Mouse (Mus musculus) liver, embryonic 11.5 days (tissue): ENCODE data around the gene A530084C06Rik. TPM values are rescaled to one million over a fixed set of nuclear protein-coding genes. Genes with fewer than 3 reads are reported as not detected.

Experiments used
- ATAC-seq: fragments of 200-750 bp; cut with Nextera tagmentation; replicated peaks from 2 replicates; pipeline ENCODE4 v1.8.0; 2017; ENCODE audit warnings: moderate number of reproducible peaks, mild to moderate bottlenecking, moderate TSS enrichment, moderate library complexity; ENCODE audit not compliant: low FRiP score
- DNase-seq: peaks from one replicate; pipeline ENCODE4 v3.0.0-alpha.2; 2017; ENCODE audit warnings: low spot score
- H3K27ac ChIP-seq: fragments of 300-500 bp; sonication (generic); 2 replicates; pipeline ENCODE4 v1.5.1; 2014; ENCODE audit warnings: mild to moderate bottlenecking, low read depth, low read length, control low read depth
- H3K27me3 ChIP-seq: fragments of 300-500 bp; sonication (generic); replicated peaks from 2 replicates; pipeline ENCODE4 v1.6.1; 2014; ENCODE audit warnings: low read length, mixed read lengths; ENCODE audit not compliant: control insufficient read depth, insufficient read depth
- H3K36me3 ChIP-seq: fragments of 300-500 bp; sonication (generic); 2 replicates; pipeline ENCODE4 v1.6.1; 2014; ENCODE audit warnings: mild to moderate bottlenecking, low read length, moderate library complexity, mixed read lengths; ENCODE audit not compliant: control insufficient read depth, insufficient read depth
- H3K4me1 ChIP-seq: fragments of 300-500 bp; sonication (generic); replicated peaks from 2 replicates; pipeline ENCODE4 v1.6.1; 2014; ENCODE audit warnings: low read length, mixed read lengths; ENCODE audit not compliant: control insufficient read depth, insufficient read depth
- H3K4me2 ChIP-seq: fragments of 300-500 bp; sonication (generic); 2 replicates; pipeline ENCODE4 v1.6.1; 2014; ENCODE audit warnings: mild to moderate bottlenecking, control low read depth, moderate library complexity
- H3K4me3 ChIP-seq: fragments of 300-500 bp; sonication (generic); 2 replicates; pipeline ENCODE4 v1.5.1; 2014; ENCODE audit warnings: low read depth, low read length, control low read depth
- H3K9ac ChIP-seq: fragments of 300-500 bp; sonication (generic); 2 replicates; pipeline ENCODE4 v1.6.1; 2014; ENCODE audit warnings: low read depth, low read length, control low read depth
- H3K9me3 ChIP-seq: fragments of 300-500 bp; sonication (generic); 2 replicates; pipeline ENCODE4 v1.6.1; 2016; ENCODE audit warnings: low read length, inconsistent platforms, mixed read lengths; ENCODE audit not compliant: control insufficient read depth
- whole genome bisulfite sequencing: fragments of 180-500 bp; shearing (Covaris S2); extraction: QIAGEN DNeasy Blood & Tissue Kit; methylation state at CpG from one replicate; pipeline ENCODE4 v1.1.7; 2014; 5-methylcytosine and 5-hydroxymethylcytosine counted together
- polyA plus RNA-seq: library from polyadenylated mRNA; unstranded; fragments of >200 nt; fragmentation: Nextera tagmentation; extraction: Ambion mirVana; gene quantifications from 2 replicates; pipeline ENCODE4 v1.2.1, GENCODE M21; 2014

The A530084C06Rik gene
- polyA plus RNA-seq, 1 experiment from 2014 or later, result not detected

DNA sequence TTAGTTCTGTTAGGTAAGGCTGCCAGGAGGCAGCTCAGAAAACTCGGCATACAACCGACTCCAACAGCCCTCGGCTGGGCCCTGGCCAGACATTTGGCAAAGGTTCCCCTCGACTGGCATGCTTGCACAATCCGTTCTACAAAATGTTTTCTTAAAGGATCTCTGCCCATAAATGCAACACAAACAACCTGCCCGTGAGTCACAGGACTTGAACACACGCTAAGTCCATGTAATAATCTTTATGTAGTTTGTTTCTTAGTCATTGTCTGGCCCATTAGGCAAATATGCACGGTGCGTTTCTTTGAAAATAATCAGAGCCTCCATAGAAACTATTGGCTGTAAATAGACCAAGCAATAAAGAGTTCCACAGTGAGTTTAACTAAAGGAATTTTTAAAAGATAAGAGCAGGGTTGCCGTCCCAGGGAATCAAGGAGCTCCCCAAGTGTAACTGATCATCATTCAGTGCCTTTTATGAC, 40.7 kb downstream of the A530084C06Rik start:
- no peak overlapping the region for H3K4me3 ChIP-seq
- no peak overlapping the region for H3K9ac ChIP-seq
- no peak overlapping the region for H3K4me2 ChIP-seq
- WGBS, result 73% methylated on average over 10 of the region's 10 CpGs
- H3K36me3 ChIP-seq, result no peaks in the 10 kb centered on the region
- no peaks in the 10 kb centered on the region for H3K9me3 ChIP-seq
- H3K4me1 ChIP-seq, result no peaks in the 10 kb centered on the region
- H3K27ac ChIP-seq, result no peak overlapping the region
- no peak for DNase-seq
- ATAC-seq, result no peak
- H3K27me3 ChIP-seq, result no peaks in the 10 kb centered on the region

GRCm38 (mm10) chr13:31515261-31515660, 43.9 kb downstream of the A530084C06Rik start:
- Histone ChIP-seq H3K4me1 (no peaks in the 10 kb centered on the region), H3K36me3 (no peaks in the 10 kb centered on the region), H3K9ac (no peak overlapping the region), H3K27ac (no peak overlapping the region), H3K4me3 (no peak overlapping the region), H3K4me2 (no peak overlapping the region), H3K9me3 (no peaks in the 10 kb centered on the region), H3K27me3 (no peaks in the 10 kb centered on the region)
- ATAC-seq (no peak), DNase-seq (no peak)
- WGBS, result 93% methylated on average over 7 of the region's 7 CpGs

DNA sequence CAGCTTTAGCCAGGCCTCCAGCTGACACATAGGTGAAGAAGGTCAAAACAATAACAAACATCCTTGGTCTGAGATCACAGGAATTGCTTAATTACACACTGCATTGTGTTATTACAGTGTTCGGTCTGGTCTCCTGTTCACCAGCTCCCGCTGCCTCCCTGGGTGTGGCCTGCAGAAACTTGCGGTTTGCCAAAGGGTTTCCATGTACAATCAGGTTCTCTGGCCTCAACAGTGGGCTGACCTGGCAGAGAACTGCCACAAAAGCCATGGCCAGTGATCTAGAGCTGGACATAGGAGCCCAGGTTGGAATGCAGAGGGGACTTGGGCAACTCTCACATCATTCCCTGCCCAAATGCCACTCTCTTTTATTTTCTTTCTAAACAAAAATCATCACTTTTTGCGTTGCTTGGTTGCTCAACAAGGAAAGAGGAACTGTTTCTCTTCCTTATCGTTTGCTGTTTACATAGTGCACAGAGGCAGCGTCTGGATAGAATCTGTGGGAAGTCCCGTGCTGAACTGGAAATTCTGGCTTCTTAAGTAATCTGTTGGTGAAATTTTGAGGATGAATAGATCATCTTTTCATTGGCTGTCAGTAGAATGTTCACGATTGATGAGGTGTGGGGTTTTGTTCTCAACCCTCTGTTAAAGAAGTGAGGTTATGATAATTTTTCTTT, 52.5 kb downstream of the A530084C06Rik start:
- DNase-seq (no peak), ATAC-seq (no peak)
- no peaks in the 10 kb centered on the region for H3K27me3 ChIP-seq
- no peaks in the 10 kb centered on the region for H3K9me3 ChIP-seq
- no peak overlapping the region for H3K4me3 ChIP-seq
- H3K4me1 ChIP-seq, result no peaks in the 10 kb centered on the region
- WGBS, result 58% methylated on average over 8 of the region's 8 CpGs
- no peaks in the 10 kb centered on the region for H3K36me3 ChIP-seq
- no peak overlapping the region for H3K9ac ChIP-seq
- no peak overlapping the region for H3K27ac ChIP-seq
- no peak overlapping the region for H3K4me2 ChIP-seq

Other genes starting within 250 kb of the A530084C06Rik start
- gene Foxq1, start 3.2 kb downstream of the A530084C06Rik start, polyA plus RNA-seq, result 0.05 and 0.08 TPM in 2 replicates
- gene Foxf2, start 66.5 kb upstream of the A530084C06Rik start, polyA plus RNA-seq, result 0.70 and 1.2 TPM in 2 replicates
- gene Foxc1, start 247.3 kb upstream of the A530084C06Rik start, polyA plus RNA-seq, result 0.45 and 0.47 TPM in 2 replicates